In genomic region chr4:134652151-134652550, GRCm38 (mm10) we compare ENCODE assay signal across 22 mouse cellular contexts. TPM values are rescaled to one million over a fixed set of nuclear protein-coding genes. Genes with fewer than 3 reads are reported as not detected.
A peak's percentile ranks its signal among the peaks of the same experiment; 100 is the strongest.
DNase-seq lines count a peak whose midpoint lies in the region; ATAC-seq and TF ChIP-seq lines count a peak whose summit lies in the region.
"Had no signal": no experiment of that assay in that cellular context is flagged by ENCODE, and none has a peak within 500 bp of the region (broad histone marks: within the 10 kb centered on the region; RNA-seq: fewer than 3 reads in every experiment).

No protein-coding gene starts in this region.

- TF ChIP-seq EP300 in CH12.LX (IDR thresholded peaks at IDR 0.05; ENCODE audit: low read length) = no peak

- H3K79me2 ChIP-seq in CH12.LX (replicated peaks; ENCODE audit: control insufficient read depth, extremely low read depth, insufficient read depth, poor library complexity, severe bottlenecking) = no peaks in the 10 kb centered on the region

- DNase-seq in lung, postnatal 36 days = peak; percentile 42
- no peak for DNase-seq in lung, adult 2 months
- DNase-seq in CH12.LX (ENCODE audit: extremely low read depth) = peak; percentile 78
- DNase-seq in spleen, postnatal 36 days (ENCODE audit: low spot score in 2 of 2) = peak; percentile 86
- DNase-seq in adrenal gland, adult (ENCODE audit: inconsistent age in 2 of 2, low spot score in 1 of 2) = no peak
- DNase-seq: adrenal gland, postnatal 25 days; cerebellum, adult 2 months; kidney, postnatal 36 days; layer of hippocampus, adult 9-11 months; lung, embryonic 14.5 days; right cerebral cortex, postnatal 4 days; thymus, postnatal 36 days had no signal

- no peak for TF ChIP-seq RAD21 in CH12.LX (IDR thresholded peaks at IDR 0.05; ENCODE audit: low read depth, low read length)

- no peaks in the 10 kb centered on the region for H3K9me3 ChIP-seq in CH12.LX (replicated peaks; ENCODE audit: low read length)
- no peaks in the 10 kb centered on the region for H3K9me3 ChIP-seq in heart, embryonic 12.5 days (replicated peaks)
- no peaks in the 10 kb centered on the region for H3K9me3 ChIP-seq in heart, embryonic 11.5 days (replicated peaks; ENCODE audit: control insufficient read depth, low read length)
- H3K9me3 ChIP-seq: forebrain, embryonic 12.5 days; hindbrain, embryonic 12.5 days; intestine, embryonic 15.5 days; limb, embryonic 10.5 days; midbrain, embryonic 13.5 days had no signal

- TF ChIP-seq CTCF in lung, adult 2 months (IDR thresholded peaks at IDR 0.05; ENCODE audit: insufficient read depth, low read length) = no peak
- TF ChIP-seq CTCF in CH12.LX (conservative IDR thresholded peaks at IDR 0.05 in 1 of 2, IDR thresholded peaks at IDR 0.05 in 1 of 2; ENCODE audit: low read depth in 2 of 2, low read length in 2 of 2) = no peak

- H3K4me3 ChIP-seq in lung, adult 2 months (replicated peaks; ENCODE audit: extremely low read depth, low read depth, low read length) = no peak overlapping the region
- H3K4me3 ChIP-seq in CH12.LX (replicated peaks in 1 of 3; ENCODE audit: low read depth in 2 of 3, low read length in 2 of 3, poor library complexity in 1 of 3) = no peak overlapping the region
- no peak overlapping the region for H3K4me3 ChIP-seq in heart, embryonic 12.5 days
- H3K4me3 ChIP-seq in heart, embryonic 11.5 days (ENCODE audit: low read depth, low read length) = no peak overlapping the region
- H3K4me3 ChIP-seq: forebrain, embryonic 12.5 days; hindbrain, embryonic 12.5 days; intestine, embryonic 15.5 days; left cerebral cortex, adult 2 months; limb, embryonic 10.5 days; midbrain, embryonic 13.5 days had no signal

- WGBS in lung, adult 2 months = 54% methylated on average over 2 of the region's 2 CpGs
- WGBS in heart, embryonic 12.5 days = 64% methylated on average over 2 of the region's 2 CpGs
- 68% methylated on average over 2 of the region's 2 CpGs for WGBS in heart, embryonic 11.5 days (ENCODE audit: insufficient replicate concordance)

- no peak overlapping the region for H3K9ac ChIP-seq in CH12.LX (ENCODE audit: insufficient read depth, low read depth)
- no peak overlapping the region for H3K9ac ChIP-seq in heart, embryonic 12.5 days
- H3K9ac ChIP-seq in heart, embryonic 11.5 days (ENCODE audit: low read depth, low read length) = no peak overlapping the region
- H3K9ac ChIP-seq: forebrain, embryonic 12.5 days; hindbrain, embryonic 12.5 days; intestine, embryonic 15.5 days; lung, embryonic 14.5 days; midbrain, embryonic 13.5 days had no signal

- dilution Hi-C loops in CH12.LX (cut with MboI; ENCODE audit: extremely low pct_ligation_motif_present, extremely low pct_unique_long_range_greater_than_20kb, low sequenced_read_pairs) = no loop called here

- H3K4me2 ChIP-seq in CH12.LX (ENCODE audit: insufficient read depth, low read depth, poor library complexity, severe bottlenecking) = no peak overlapping the region
- H3K4me2 ChIP-seq in heart, embryonic 12.5 days = no peak overlapping the region
- no peak overlapping the region for H3K4me2 ChIP-seq in heart, embryonic 11.5 days
- H3K4me2 ChIP-seq: forebrain, embryonic 12.5 days; hindbrain, embryonic 12.5 days; intestine, embryonic 15.5 days; liver, embryonic 11.5 days; lung, embryonic 14.5 days; midbrain, embryonic 13.5 days had no signal

- 0 out of 2 replicates have a peak, but pooled peaks have one; percentile 20 for ATAC-seq in monocyte, adult 5-6 weeks (replicated peaks; ENCODE audit: insufficient number of reproducible peaks, low FRiP score, low TSS enrichment, poor library complexity, severe bottlenecking)
- no peak for ATAC-seq in heart, embryonic 12.5 days (ENCODE audit: insufficient number of reproducible peaks, low FRiP score)
- no peak for ATAC-seq in heart, embryonic 11.5 days (replicated peaks; ENCODE audit: insufficient number of reproducible peaks, low FRiP score, low TSS enrichment)
- ATAC-seq: intestine, embryonic 15.5 days; midbrain, embryonic 13.5 days had no signal

- TF ChIP-seq POLR2A in lung, adult 2 months (IDR thresholded peaks at IDR 0.05; ENCODE audit: borderline replicate concordance, extremely low read depth, low read depth, low read length) = no peak
- no peak for TF ChIP-seq POLR2A in CH12.LX (IDR thresholded peaks at IDR 0.05; ENCODE audit: low read depth, low read length)

- peaks cover 3% of the 10 kb centered on the region; the same call in 1 of the 2 replicates for H3K4me1 ChIP-seq in lung, adult 2 months (ENCODE audit: control insufficient read depth, insufficient read depth, low read length)
- peaks cover 10 to 29% of the 10 kb centered on the region in 2 experiments; a peak in 3 of 4 replicates for H3K4me1 ChIP-seq in CH12.LX (ENCODE audit: control insufficient read depth in 1 of 2, insufficient read depth in 2 of 2)
- H3K4me1 ChIP-seq in heart, embryonic 12.5 days (replicated peaks) = peaks cover 32% of the 10 kb centered on the region
- peaks cover 7% of the 10 kb centered on the region; the same call in 1 of the 2 replicates for H3K4me1 ChIP-seq in heart, embryonic 11.5 days (ENCODE audit: control insufficient read depth, insufficient read depth, low read length)
- H3K4me1 ChIP-seq: intestine, embryonic 15.5 days had no signal

- in situ Hi-C loops in CH12.LX (cut with MboI; ENCODE audit: low pct_ligation_motif_present, low pct_unique_long_range_greater_than_20kb, low sequenced_read_pairs) = no loop called here

- no peaks in the 10 kb centered on the region for H3K27me3 ChIP-seq in CH12.LX (replicated peaks)
- H3K27me3 ChIP-seq in heart, embryonic 12.5 days (replicated peaks) = no peaks in the 10 kb centered on the region
- no peaks in the 10 kb centered on the region for H3K27me3 ChIP-seq in heart, embryonic 11.5 days (ENCODE audit: control insufficient read depth, insufficient read depth, low read length)
- H3K27me3 ChIP-seq: forebrain, embryonic 12.5 days; intestine, embryonic 15.5 days; midbrain, embryonic 13.5 days had no signal

- H3K27ac ChIP-seq in CH12.LX (ENCODE audit: insufficient read depth, low read depth) = no peak overlapping the region
- H3K27ac ChIP-seq in heart, embryonic 12.5 days (ENCODE audit: poor library complexity, severe bottlenecking) = no peak overlapping the region
- no peak overlapping the region for H3K27ac ChIP-seq in heart, embryonic 11.5 days (ENCODE audit: low read depth, low read length)
- H3K27ac ChIP-seq: forebrain, embryonic 12.5 days; hindbrain, embryonic 12.5 days; intestine, embryonic 15.5 days; left cerebral cortex, adult 2 months; limb, embryonic 10.5 days; midbrain, embryonic 13.5 days had no signal

- H3K36me3 ChIP-seq in CH12.LX (replicated peaks in 1 of 2; ENCODE audit: control insufficient read depth in 1 of 2, insufficient read depth in 1 of 2, low read length in 1 of 2) = no peaks in the 10 kb centered on the region
- no peaks in the 10 kb centered on the region for H3K36me3 ChIP-seq in heart, embryonic 12.5 days
- H3K36me3 ChIP-seq in heart, embryonic 11.5 days (ENCODE audit: control insufficient read depth, insufficient read depth, low read length) = no peaks in the 10 kb centered on the region
- H3K36me3 ChIP-seq: forebrain, embryonic 12.5 days; hindbrain, embryonic 12.5 days; intestine, embryonic 15.5 days; limb, embryonic 10.5 days; midbrain, embryonic 13.5 days had no signal

TF ChIP-seq in CH12.LX, 34 proteins besides CTCF, POLR2A, EP300 and RAD21:
- no peak for TF ChIP-seq CHD1 (IDR thresholded peaks at IDR 0.05; ENCODE audit: low read depth, low read length)
- TF ChIP-seq MAFK (IDR thresholded peaks at IDR 0.05; ENCODE audit: insufficient replicate concordance, low read length) = no peak
- no peak for TF ChIP-seq USF1 (IDR thresholded peaks at IDR 0.05; ENCODE audit: low read depth, low read length)
- TF ChIP-seq TBP (conservative IDR thresholded peaks at IDR 0.05; ENCODE audit: low read depth, low read length) = no peak
- TF ChIP-seq MYC (IDR thresholded peaks at IDR 0.05; ENCODE audit: low read depth, low read length) = no peak
- no peak for TF ChIP-seq SMC3 (IDR thresholded peaks at IDR 0.05; ENCODE audit: low read depth, low read length)
- no peak for TF ChIP-seq HCFC1 (IDR thresholded peaks at IDR 0.05; ENCODE audit: low read depth, low read length)
- TF ChIP-seq KAT2A (IDR thresholded peaks at IDR 0.05; ENCODE audit: insufficient replicate concordance, low read length) = no peak
- no peak for TF ChIP-seq PAX5 (IDR thresholded peaks at IDR 0.05; ENCODE audit: low read length)
- TF ChIP-seq ELF1 (IDR thresholded peaks at IDR 0.05; ENCODE audit: low read depth, low read length) = no peak
- TF ChIP-seq POLR2AphosphoS2 (IDR thresholded peaks at IDR 0.05; ENCODE audit: low read depth, low read length) = no peak
- TF ChIP-seq UBTF (IDR thresholded peaks at IDR 0.05; ENCODE audit: low read depth, low read length) = no peak
- no peak for TF ChIP-seq ZNF384 (IDR thresholded peaks at IDR 0.05; ENCODE audit: low read depth, low read length)

RNA-seq across cellular contexts. Expression of gene Man1c1, which starts 51.9 kb away (rescaled TPM):
- 14.5 and 15.7 TPM in 2 replicates for polyA plus RNA-seq in lung, adult 2 months (2012; rRNA removed)
- total RNA-seq in CH12.LX (2012; rRNA removed) (0.04 TPM in 2 replicates), CH12.LX (2014; rRNA removed) (0.09 and 0.20 TPM in 2 replicates)
- 0.42 and 0.44 TPM in 2 replicates for polyA plus RNA-seq in CH12.LX (2012; ENCODE audit: insufficient read length, low read depth)
- 12.8 to 13.9 TPM (median 13.3 TPM) in 3 replicates for total RNA-seq in monocyte, adult 5-6 weeks (2017)
- polyA plus RNA-seq in heart, embryonic 12.5 days (2016; fragmentation: Nextera tagmentation; extraction: Ambion mirVana) = 11.6 and 12.2 TPM in 2 replicates
- polyA plus RNA-seq in heart, embryonic 11.5 days (2014; fragmentation: Nextera tagmentation; extraction: Ambion mirVana) = 8.6 and 9.3 TPM in 2 replicates

Comparison
In these comparisons a context has a peak if more than half of its experiments do, and no peak if none do; other contexts are left out.
1. DNase-seq: peak in lung, postnatal 36 days (single experiment), CH12.LX (single experiment) and spleen, postnatal 36 days (2 of 2); none in lung, adult 2 months (single experiment) and adrenal gland, adult (0 of 2).